Mouse (Mus musculus): ENCODE results near the gene Efhd1. TPM values are rescaled to one million over a fixed set of nuclear protein-coding genes. Genes with fewer than 3 reads are reported as not detected.

The Efhd1 gene
- polyA plus RNA-seq, 2 experiments: 2.3 to 2.5 TPM

GRCm38 (mm10) chr1:87308952-87309351 is 44.8 kb downstream of the Efhd1 start:
- Histone ChIP-seq H3K36me3 (ENCODE audit: control insufficient read depth, insufficient read depth, low read length) (no peaks in the 10 kb centered on the region), H3K4me2 (replicated peaks; ENCODE audit: low read depth, low read length, severe bottlenecking) (no peak overlapping the region)

GRCm38 (mm10) chr1:87309621-87310020 is 45.5 kb downstream of the Efhd1 start:
- H3K4me1 ChIP-seq (ENCODE audit: control insufficient read depth, insufficient read depth, low read length): no peaks in the 10 kb centered on the region
- no peak overlapping the region for H3K4me3 ChIP-seq (replicated peaks; ENCODE audit: low read length)
- no peak for ATAC-seq (ENCODE audit: low FRiP score, low read depth)
- no peak overlapping the region for H3K9ac ChIP-seq (ENCODE audit: low read depth, low read length, severe bottlenecking)
- DNase-seq (ENCODE audit: low spot score): no peak
- H3K27ac ChIP-seq (replicated peaks; ENCODE audit: low read depth, low read length): no peak overlapping the region
- no peak overlapping the region for H3K4me2 ChIP-seq (replicated peaks; ENCODE audit: low read depth, low read length, severe bottlenecking)
- H3K9me3 ChIP-seq (ENCODE audit: control insufficient read depth, low read length): no peaks in the 10 kb centered on the region
- no peaks in the 10 kb centered on the region for H3K36me3 ChIP-seq (ENCODE audit: control insufficient read depth, insufficient read depth, low read length)
- H3K27me3 ChIP-seq (ENCODE audit: control insufficient read depth, insufficient read depth, low read length): no peaks in the 10 kb centered on the region
- WGBS: 82% methylated on average over 16 of the region's 16 CpGs
- no peak for TF ChIP-seq POLR2A (IDR thresholded peaks at IDR 0.05; ENCODE audit: borderline replicate concordance, extremely low read depth, insufficient read depth, insufficient read length)

More at GRCm38 (mm10) chr1:87308952-87309351, 44.8 kb downstream of the Efhd1 start:
- ATAC-seq (ENCODE audit: low FRiP score, low read depth): no peak
- no peak overlapping the region for H3K4me3 ChIP-seq (replicated peaks; ENCODE audit: low read length)
- no peaks in the 10 kb centered on the region for H3K9me3 ChIP-seq (ENCODE audit: control insufficient read depth, low read length)
- WGBS: 89% methylated on average over 3 of the region's 3 CpGs
- H3K9ac ChIP-seq (ENCODE audit: low read depth, low read length, severe bottlenecking): no peak overlapping the region
- H3K4me1 ChIP-seq (ENCODE audit: control insufficient read depth, insufficient read depth, low read length): no peaks in the 10 kb centered on the region
- TF ChIP-seq POLR2A (IDR thresholded peaks at IDR 0.05; ENCODE audit: borderline replicate concordance, extremely low read depth, insufficient read depth, insufficient read length): no peak
- H3K27ac ChIP-seq (replicated peaks; ENCODE audit: low read depth, low read length): no peak overlapping the region
- no peaks in the 10 kb centered on the region for H3K27me3 ChIP-seq (ENCODE audit: control insufficient read depth, insufficient read depth, low read length)
- DNase-seq (ENCODE audit: low spot score): no peak

GRCm38 (mm10) chr1:87312681-87313080 is 48.5 kb downstream of the Efhd1 start:
- no peak for ATAC-seq (ENCODE audit: low FRiP score, low read depth)

GRCm38 (mm10) chr1:87313116-87313515 is 49.0 kb downstream of the Efhd1 start:
- 80% methylated on average over 2 of the region's 2 CpGs for WGBS
- Histone ChIP-seq H3K27ac (replicated peaks; ENCODE audit: low read depth, low read length) (no peak overlapping the region), H3K27me3 (ENCODE audit: control insufficient read depth, insufficient read depth, low read length) (no peaks in the 10 kb centered on the region), H3K4me1 (ENCODE audit: control insufficient read depth, insufficient read depth, low read length) (no peaks in the 10 kb centered on the region), H3K4me3 (replicated peaks; ENCODE audit: low read length) (no peak overlapping the region), H3K9ac (ENCODE audit: low read depth, low read length, severe bottlenecking) (no peak overlapping the region), H3K9me3 (ENCODE audit: control insufficient read depth, low read length) (no peaks in the 10 kb centered on the region), H3K4me2 (replicated peaks; ENCODE audit: low read depth, low read length, severe bottlenecking) (no peak overlapping the region), H3K36me3 (ENCODE audit: control insufficient read depth, insufficient read depth, low read length) (no peaks in the 10 kb centered on the region)
- no peak for TF ChIP-seq POLR2A (IDR thresholded peaks at IDR 0.05; ENCODE audit: borderline replicate concordance, extremely low read depth, insufficient read depth, insufficient read length)
- DNase-seq (ENCODE audit: low spot score): no peak
- no peak for ATAC-seq (ENCODE audit: low FRiP score, low read depth)

More at GRCm38 (mm10) chr1:87312681-87313080, 48.5 kb downstream of the Efhd1 start:
- no peak overlapping the region for H3K4me3 ChIP-seq (replicated peaks; ENCODE audit: low read length)
- no peaks in the 10 kb centered on the region for H3K27me3 ChIP-seq (ENCODE audit: control insufficient read depth, insufficient read depth, low read length)
- H3K9ac ChIP-seq (ENCODE audit: low read depth, low read length, severe bottlenecking): no peak overlapping the region
- no peak for DNase-seq (ENCODE audit: low spot score)
- no peaks in the 10 kb centered on the region for H3K9me3 ChIP-seq (ENCODE audit: control insufficient read depth, low read length)
- H3K4me2 ChIP-seq (replicated peaks; ENCODE audit: low read depth, low read length, severe bottlenecking): no peak overlapping the region
- no peaks in the 10 kb centered on the region for H3K36me3 ChIP-seq (ENCODE audit: control insufficient read depth, insufficient read depth, low read length)
- H3K4me1 ChIP-seq (ENCODE audit: control insufficient read depth, insufficient read depth, low read length): no peaks in the 10 kb centered on the region
- no peak overlapping the region for H3K27ac ChIP-seq (replicated peaks; ENCODE audit: low read depth, low read length)
- TF ChIP-seq POLR2A (IDR thresholded peaks at IDR 0.05; ENCODE audit: borderline replicate concordance, extremely low read depth, insufficient read depth, insufficient read length): no peak
- 90% methylated on average over 2 of the region's 2 CpGs for WGBS

GRCm38 (mm10) chr1:87313843-87314570 is 49.8 kb downstream of the Efhd1 start:
- Histone ChIP-seq H3K27me3 (ENCODE audit: control insufficient read depth, insufficient read depth, low read length) (no peaks in the 10 kb centered on the region), H3K4me3 (replicated peaks; ENCODE audit: low read length) (no peak overlapping the region), H3K4me2 (replicated peaks; ENCODE audit: low read depth, low read length, severe bottlenecking) (no peak overlapping the region), H3K9ac (ENCODE audit: low read depth, low read length, severe bottlenecking) (no peak overlapping the region), H3K4me1 (ENCODE audit: control insufficient read depth, insufficient read depth, low read length) (no peaks in the 10 kb centered on the region), H3K27ac (replicated peaks; ENCODE audit: low read depth, low read length) (no peak overlapping the region), H3K9me3 (ENCODE audit: control insufficient read depth, low read length) (no peaks in the 10 kb centered on the region), H3K36me3 (ENCODE audit: control insufficient read depth, insufficient read depth, low read length) (no peaks in the 10 kb centered on the region)
- ATAC-seq (ENCODE audit: low FRiP score, low read depth) (no peak), DNase-seq (ENCODE audit: low spot score) (no peak)
- no peak for TF ChIP-seq POLR2A (IDR thresholded peaks at IDR 0.05; ENCODE audit: borderline replicate concordance, extremely low read depth, insufficient read depth, insufficient read length)
- WGBS: 87% methylated on average over 8 of the region's 8 CpGs
